Mouse (Mus musculus): ENCODE results near the gene Amer3.

DNA sequence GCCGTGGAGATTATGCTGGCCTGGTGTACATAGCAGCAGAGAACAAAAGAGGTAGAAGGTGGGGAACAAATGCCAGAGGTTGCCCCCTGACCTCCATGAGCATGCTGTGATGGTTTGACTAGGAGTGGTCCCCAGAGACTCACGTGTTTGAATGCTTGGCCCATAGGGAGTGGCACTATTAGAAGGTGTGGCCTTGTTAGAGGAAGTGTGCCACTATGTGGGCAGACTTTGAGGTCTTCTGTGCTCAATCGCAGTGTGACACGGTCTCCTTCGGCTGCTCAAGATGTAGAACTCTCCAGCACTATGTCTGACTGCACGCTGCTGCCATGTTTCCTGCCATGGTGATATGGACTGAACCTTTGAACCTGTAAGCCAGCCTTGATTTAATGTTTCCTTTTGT lies 6.2 kb upstream of the Amer3 start:
- TF ChIP-seq EP300 (IDR thresholded peaks at IDR 0.05; ENCODE audit: insufficient read depth, low read depth, low read length) = no peak
- TF ChIP-seq CTCF (IDR thresholded peaks at IDR 0.05) = no peak
